Mouse (Mus musculus): ENCODE data around the gene Nat8l. TPM values are rescaled to one million over a fixed set of nuclear protein-coding genes. Genes with fewer than 3 reads are reported as not detected.
"Not testable (repeated sequence)": the region's sequence is repeated elsewhere in the genome, so short reads cannot be mapped to it uniquely, and the experiment has no call there.

The Nat8l gene
- 100 to 1,000 TPM; 185 to 226 TPM for total RNA-seq (2021)

- intact Hi-C loops (cut with DNase I): loop anchor here (2.0 to 10.0 kb wide), 3 partner anchors 59 to 279 kb away; partner anchors contain the start of genes Mxd4 and Nelfa
- peak; percentile 91 to 95 for DNase-seq (ENCODE audit: low spot score in 2 of 2)
Measured at GRCm38 (mm10) chr5:33995843-33996693, at the start of gene Nat8l. Gene Nat8l, plus strand, starts transcription at chr5:33995984.

DNA sequence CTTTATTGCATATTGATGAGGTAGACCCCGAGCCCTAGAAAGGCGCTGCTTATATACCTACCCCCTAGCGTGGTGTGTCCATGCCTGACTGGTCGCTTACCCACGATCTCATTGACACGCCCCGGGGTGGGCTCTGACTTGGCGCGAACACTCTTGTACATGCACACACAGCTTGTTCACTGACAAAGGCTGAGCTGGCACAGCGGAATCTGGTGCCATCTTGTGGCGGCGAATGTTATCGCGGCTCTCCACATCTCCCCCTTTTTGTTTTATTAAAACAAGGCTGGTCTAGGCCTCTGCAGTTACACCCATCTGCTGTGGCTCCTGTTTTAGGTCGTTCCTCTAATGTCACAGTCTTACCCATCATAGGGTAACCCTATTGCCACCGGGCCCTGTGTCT is 48.7 kb upstream of the Nat8l start:
- DNase-seq (ENCODE audit: low spot score in 2 of 2); intact Hi-C loops (cut with DNase I): not testable (repeated sequence)

GRCm38 (mm10) chr5:33948314-33948713 is 47.5 kb upstream of the Nat8l start:
- intact Hi-C loops (cut with DNase I): no loop called here
- DNase-seq (ENCODE audit: low spot score in 2 of 2): no peak

DNA sequence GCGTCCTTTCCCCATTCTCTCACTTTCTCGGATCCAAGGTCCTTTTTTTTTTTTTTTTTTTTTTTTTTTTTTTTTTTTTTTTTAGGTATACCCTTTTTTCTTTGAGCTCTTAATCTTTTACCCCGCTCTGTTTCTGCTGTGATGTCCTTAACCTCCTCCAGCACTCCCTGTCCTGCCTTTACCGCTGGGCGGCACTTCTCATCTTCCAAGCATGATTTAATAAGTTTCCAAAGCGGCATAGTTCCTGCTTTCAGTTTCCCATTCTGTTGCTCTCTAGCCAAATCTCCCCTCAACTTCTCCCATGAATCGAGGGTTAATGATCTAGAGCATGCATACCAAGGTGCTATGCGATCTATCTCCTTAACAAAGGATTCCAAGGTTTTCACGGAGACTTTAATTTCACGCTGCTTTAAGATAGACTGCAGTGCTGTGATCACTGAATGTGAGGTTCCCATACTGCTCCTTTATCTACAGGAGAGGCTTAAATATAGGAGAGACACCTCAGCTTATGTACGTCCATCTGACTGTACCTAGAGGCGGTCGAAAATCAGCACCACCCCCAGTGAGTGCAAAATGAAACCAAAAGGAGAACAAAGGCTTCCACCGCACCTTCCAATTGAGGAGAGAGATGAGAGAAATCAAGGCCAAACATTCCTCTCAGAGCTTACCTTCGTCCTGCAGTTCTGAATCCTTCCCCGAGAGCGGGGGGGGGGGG is 42.2 kb upstream of the Nat8l start:
- DNase-seq (ENCODE audit: low spot score in 2 of 2): no peak
- intact Hi-C loops (cut with DNase I): no loop called here

DNA sequence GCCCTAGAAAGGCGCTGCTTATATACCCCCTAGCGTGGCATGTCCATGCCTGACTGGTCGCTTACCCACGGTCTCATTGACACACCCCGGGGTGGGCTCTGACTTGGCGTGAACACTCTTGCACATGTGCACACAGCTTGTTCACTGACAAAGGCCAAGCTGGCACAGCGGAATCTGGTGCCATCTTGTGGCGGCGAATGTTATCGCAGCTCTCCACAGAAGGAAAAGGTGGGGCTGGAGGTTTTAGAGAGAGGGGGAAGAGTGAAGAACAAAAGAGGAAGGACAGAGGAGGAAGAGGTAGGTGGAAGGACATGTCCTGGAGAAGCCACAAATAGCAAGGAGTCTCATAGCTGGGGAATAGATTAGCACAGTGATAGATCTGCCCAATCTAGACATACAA is 41.4 kb upstream of the Nat8l start:
- DNase-seq (ENCODE audit: low spot score in 2 of 2): peak; percentile 81 to 84
- intact Hi-C loops (cut with DNase I): no loop called here

GRCm38 (mm10) chr5:33955868-33956267 is 39.9 kb upstream of the Nat8l start:
- no peak for DNase-seq (ENCODE audit: low spot score in 2 of 2)
- intact Hi-C loops (cut with DNase I): no loop called here

DNA sequence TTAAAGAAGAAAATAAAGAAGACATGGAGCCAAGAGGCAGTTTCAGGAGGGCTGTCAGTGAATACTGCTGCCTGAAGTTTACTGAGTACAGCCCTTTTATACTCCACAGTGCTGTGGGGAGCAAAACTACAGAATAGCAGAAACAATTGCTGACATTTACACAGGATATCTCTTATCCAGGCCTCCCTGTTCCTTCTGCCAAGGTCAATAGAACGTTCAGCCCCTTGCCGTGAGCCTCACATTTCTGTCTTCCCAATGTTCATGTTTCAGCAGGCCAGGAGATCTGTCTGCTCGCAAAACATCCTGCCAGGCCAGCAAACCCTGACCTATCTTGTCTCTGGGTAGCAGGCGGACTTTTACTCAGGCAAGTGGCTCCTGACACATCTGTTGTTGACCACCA is 36.4 kb upstream of the Nat8l start:
- no peak for DNase-seq (ENCODE audit: low spot score in 2 of 2)
- intact Hi-C loops (cut with DNase I): no loop called here

GRCm38 (mm10) chr5:33974736-33975135 is 21.0 kb upstream of the Nat8l start:
- intact Hi-C loops (cut with DNase I): no loop called here
- no peak for DNase-seq (ENCODE audit: low spot score in 2 of 2)

- no peak for DNase-seq (ENCODE audit: low spot score in 2 of 2)
- intact Hi-C loops (cut with DNase I): no loop called here
Measured at GRCm38 (mm10) chr5:33976267-33976666, 19.5 kb upstream of the Nat8l start.

DNA sequence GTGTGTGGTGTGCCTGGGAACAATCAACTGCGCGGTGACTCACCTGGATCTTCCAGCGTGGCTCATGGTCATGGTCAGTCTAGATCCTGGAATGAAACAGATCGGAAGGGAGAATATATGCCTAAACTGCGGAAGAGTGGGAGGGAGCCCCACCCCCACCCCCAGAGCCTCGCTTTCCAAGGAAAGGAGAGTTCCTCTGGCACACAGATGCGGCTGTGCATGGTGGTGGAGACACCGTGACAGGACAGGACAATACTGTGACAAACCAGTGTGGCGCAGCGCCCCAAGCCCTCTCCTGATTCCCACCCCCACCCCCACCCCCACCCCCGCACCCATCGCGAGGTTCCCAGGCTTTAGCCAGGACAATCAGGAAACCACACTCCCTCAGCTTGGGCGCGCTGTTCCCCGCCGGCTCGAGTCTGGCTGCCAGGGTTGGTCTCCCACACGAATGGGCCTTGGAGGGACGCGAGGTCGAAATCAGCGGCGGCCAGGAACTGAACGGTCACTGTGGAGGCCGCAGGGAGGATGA is 13.0 kb upstream of the Nat8l start:
- no peak for DNase-seq (ENCODE audit: low spot score in 2 of 2)
- intact Hi-C loops (cut with DNase I): no loop called here

DNA sequence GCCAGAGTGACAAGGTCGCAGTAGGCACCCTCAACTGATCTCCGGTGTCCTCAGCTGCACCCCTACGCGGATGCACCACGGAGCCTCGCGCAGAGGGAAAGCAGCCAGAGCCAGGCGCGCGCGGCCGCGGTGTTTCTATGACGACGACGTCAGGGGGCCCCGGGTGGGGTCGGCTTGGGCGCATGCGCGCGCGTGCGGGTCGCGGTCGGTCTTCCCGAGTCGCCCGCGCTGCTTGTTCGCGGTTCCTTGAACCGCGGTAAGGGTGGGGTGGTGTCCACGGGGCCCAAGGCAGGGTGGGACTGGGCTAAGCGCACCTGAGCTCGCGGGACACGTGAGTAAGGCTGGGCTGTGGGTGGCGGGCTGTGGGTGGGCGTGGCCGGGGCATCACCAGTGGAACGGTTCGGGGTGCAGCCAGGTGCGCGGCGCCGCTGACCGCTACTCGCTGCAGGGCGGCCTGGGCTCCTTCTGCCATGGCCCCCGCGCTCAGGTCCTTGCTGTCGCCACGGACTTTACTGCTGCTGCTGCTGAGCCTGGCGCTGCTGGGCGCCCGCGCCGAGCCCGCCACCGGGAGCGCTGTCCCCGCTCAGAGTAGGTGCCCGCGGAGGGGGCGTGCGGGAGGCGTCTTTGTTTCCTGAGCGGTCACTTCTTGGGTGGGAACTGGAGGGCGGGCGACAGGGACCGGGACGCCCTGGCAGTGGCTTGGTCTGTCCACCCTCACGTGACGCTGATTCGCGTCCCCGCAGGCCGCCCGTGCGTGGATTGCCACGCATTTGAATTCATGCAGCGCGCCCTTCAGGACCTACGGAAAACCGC is 12.3 kb upstream of the Nat8l start, which contains the start of gene Gm1673:
Gene Gm1673 (plus strand): TSS at position 125 of the 813 bp plus-strand sequence.
- intact Hi-C loops (cut with DNase I): no loop called here
- DNase-seq (ENCODE audit: low spot score in 2 of 2): peak; percentile 90 to 92

DNA sequence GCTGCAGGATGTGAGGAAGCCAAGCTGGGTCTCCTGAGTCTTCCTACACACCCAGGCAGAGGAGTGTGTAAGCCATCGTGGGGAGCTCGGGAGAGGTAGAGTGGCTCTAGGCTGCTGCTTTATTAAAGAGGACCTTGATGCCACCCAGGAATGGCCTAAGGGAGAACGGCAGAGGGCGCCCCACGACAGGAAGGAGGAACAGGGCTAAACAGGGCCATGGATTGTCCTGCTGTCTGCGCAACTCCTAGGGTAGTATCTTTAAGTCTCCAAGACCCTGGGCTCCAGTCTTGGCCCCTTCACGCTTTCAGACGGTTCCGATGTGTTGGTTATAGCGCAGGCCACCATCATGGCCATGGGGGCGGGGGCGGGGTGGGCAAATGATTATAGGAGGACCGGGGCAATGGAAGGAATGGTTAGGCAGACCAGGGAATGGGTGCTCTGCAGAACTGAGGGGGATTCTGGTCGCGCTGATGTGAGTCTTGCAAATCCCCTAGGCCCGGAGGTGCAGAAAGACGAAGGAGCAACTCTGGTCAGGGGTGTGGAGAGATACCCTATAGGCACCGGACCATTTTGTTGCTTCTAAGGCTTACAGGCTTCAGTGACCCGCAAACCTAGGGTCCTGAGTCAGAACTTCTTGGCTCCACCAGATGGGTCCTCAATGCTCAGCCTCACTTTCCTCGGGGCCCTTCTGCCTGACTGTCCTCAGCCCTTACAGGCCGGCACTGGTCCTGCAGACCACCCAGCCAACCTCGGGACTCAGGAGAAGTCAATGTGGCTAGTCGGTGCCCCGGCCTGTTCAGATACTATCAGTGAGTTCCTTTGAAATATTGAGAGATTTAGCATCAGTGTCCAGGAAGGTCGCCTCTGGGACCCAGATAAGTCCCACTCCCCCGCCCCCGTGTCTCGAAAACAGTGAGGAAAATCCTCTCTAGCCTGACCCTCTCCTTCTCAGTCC is 836 bp upstream of the Nat8l start:
- DNase-seq (ENCODE audit: low spot score in 2 of 2): peak; percentile 52 to 54
- intact Hi-C loops (cut with DNase I): loop anchor here (5.0 to 10.0 kb wide), 2 partner anchors 192 to 280 kb away; partner anchors contain the start of gene Mxd4

DNA sequence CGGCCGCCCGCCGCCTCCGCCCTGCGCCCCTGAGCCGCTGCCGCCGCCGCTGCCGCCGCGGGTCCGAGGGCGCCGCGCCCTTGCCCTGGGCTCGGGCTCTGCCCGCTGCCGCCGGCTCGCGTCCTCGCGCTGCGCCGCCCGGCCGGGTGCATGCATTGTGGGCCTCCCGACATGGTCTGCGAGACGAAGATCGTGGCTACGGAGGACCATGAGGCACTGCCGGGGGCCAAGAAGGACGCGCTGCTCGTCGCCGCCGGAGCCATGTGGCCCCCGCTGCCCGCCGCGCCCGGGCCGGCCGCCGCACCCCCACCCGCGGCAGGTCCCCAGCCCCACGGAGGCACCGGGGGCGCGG is 886 bp downstream of the Nat8l start:
- intact Hi-C loops (cut with DNase I): loop anchor here (2.0 to 10.0 kb wide), 3 partner anchors 60 to 278 kb away; partner anchors contain the start of genes Mxd4 and Nelfa
- DNase-seq (ENCODE audit: low spot score in 2 of 2): no peak

- intact Hi-C loops (cut with DNase I): loop anchor here (2.0 to 10.0 kb wide), 3 partner anchors 60 to 278 kb away; partner anchors contain the start of genes Mxd4 and Nelfa
Measured at GRCm38 (mm10) chr5:33997051-33997741, 1.4 kb downstream of the Nat8l start.

GRCm38 (mm10) chr5:33997829-33998504 is 2.2 kb downstream of the Nat8l start:
- DNase-seq (ENCODE audit: low spot score in 2 of 2): no peak
- intact Hi-C loops (cut with DNase I): loop anchor here (2.0 to 10.0 kb wide), 3 partner anchors 61 to 277 kb away; partner anchors contain the start of genes Mxd4 and Nelfa

More at GRCm38 (mm10) chr5:33997051-33997741, 1.4 kb downstream of the Nat8l start:
- peak; percentile 80 to 86 for DNase-seq (ENCODE audit: low spot score in 2 of 2)

DNA sequence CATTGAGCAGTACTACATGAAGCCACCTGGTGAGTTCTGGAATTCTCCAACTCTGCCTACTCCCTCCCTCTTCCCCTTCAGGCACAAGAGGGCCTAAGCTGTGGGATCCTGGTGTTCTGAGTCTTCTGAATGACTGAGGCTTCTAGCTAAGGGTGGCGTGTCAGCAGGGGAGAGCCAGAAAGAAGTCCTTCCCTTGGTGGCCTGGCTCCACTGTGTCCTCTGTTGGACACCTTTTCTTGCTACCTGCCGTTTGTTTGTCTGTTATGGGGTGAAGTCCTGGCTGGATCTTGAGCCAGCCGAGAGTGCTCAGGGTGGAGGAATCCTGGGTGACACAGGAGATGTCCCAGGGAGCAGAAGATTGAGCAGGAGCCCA is 2.7 kb downstream of the Nat8l start:
- no peak for DNase-seq (ENCODE audit: low spot score in 2 of 2)
- intact Hi-C loops (cut with DNase I): loop anchor here (5.0 to 10.0 kb wide), 2 partner anchors 189 to 276 kb away; partner anchors contain the start of gene Mxd4

Data from left cerebral cortex, postnatal 36 days (tissue).